Mouse (Mus musculus) lung, postnatal 0 days (tissue): ENCODE results near the gene 0610037L13Rik.

Experiments used
- CTCF ChIP-seq: IDR thresholded peaks from 2 replicates; pipeline ENCODE4 v1.5.1; 2016; ENCODE audit warnings: antibody characterized with exemption, mild to moderate bottlenecking
- EP300 ChIP-seq: IDR thresholded peaks from 2 replicates; pipeline ENCODE4 v1.6.1; 2016; ENCODE audit warnings: antibody characterized with exemption, mild to moderate bottlenecking, control low read depth

DNA sequence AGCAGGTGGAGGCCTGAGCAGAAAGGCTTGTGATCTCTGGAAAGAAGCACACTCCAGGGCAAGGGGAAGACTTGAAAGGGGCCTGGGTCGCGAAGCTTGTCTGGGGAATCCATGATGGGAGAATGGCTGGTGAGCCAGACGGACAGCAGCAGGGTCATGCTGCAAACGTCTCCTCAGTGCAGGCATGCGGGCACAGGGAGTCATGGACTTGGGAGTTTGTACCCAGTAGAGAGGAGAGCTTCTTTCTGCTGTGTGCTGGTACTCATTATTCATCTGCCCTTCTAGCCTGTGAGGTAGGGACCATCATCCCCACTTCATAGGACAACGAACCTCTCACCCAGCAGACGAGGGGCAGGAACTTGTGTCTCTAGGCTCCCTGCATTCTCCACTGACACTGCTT is 35.8 kb upstream of the 0610037L13Rik start:
- TF ChIP-seq CTCF = no peak
- TF ChIP-seq EP300 = no peak
